Mouse (Mus musculus) kidney, adult 18-20 months (tissue): Measurements from ENCODE around the gene Ppp1r13l.
A peak's percentile ranks its signal among the peaks of the same experiment; 100 is the strongest.

Experiments used
- DNase-seq: peaks from one replicate; pipeline ENCODE4 v3.0.0; 2021

The Ppp1r13l gene

GRCm38 (mm10) chr7:19359299-19359891 lies at the start of gene Ppp1r13l, which contains the start of gene Cd3eap:
TSS of gene Ppp1r13l (plus strand) at chr7:19359749.
TSS of gene Cd3eap (minus strand) at chr7:19359483.
- DNase-seq, result peak; percentile 92

- DNase-seq, result peak; percentile 97
Observed at GRCm38 (mm10) chr7:19309884-19310641, 49.5 kb upstream of the Ppp1r13l start, which contains the start of gene Fosb. TSS of gene Fosb (minus strand) at chr7:19310051.

- DNase-seq, result peak; percentile 20
Observed at GRCm38 (mm10) chr7:19311991-19312390, 47.6 kb upstream of the Ppp1r13l start.

- DNase-seq, result no peak
Observed at GRCm38 (mm10) chr7:19314033-19314432, 45.5 kb upstream of the Ppp1r13l start.

GRCm38 (mm10) chr7:19316451-19317161 lies 42.9 kb upstream of the Ppp1r13l start:
- DNase-seq, result no peak

- DNase-seq, result no peak
Observed at GRCm38 (mm10) chr7:19318201-19318600, 41.3 kb upstream of the Ppp1r13l start.

- DNase-seq, result no peak
Observed at GRCm38 (mm10) chr7:19318676-19319075, 40.9 kb upstream of the Ppp1r13l start.

GRCm38 (mm10) chr7:19319458-19319857 lies 40.1 kb upstream of the Ppp1r13l start:
- DNase-seq, result no peak

- peak; percentile 95 for DNase-seq
Observed at GRCm38 (mm10) chr7:19319906-19320305, 39.6 kb upstream of the Ppp1r13l start.

- no peak for DNase-seq
Observed at GRCm38 (mm10) chr7:19320637-19321036, 38.9 kb upstream of the Ppp1r13l start.

- DNase-seq, result no peak
Observed at GRCm38 (mm10) chr7:19321464-19321863, 38.1 kb upstream of the Ppp1r13l start.

GRCm38 (mm10) chr7:19322489-19322888 lies 37.1 kb upstream of the Ppp1r13l start:
- DNase-seq, result no peak

- no peak for DNase-seq
Observed at GRCm38 (mm10) chr7:19324221-19324620, 35.3 kb upstream of the Ppp1r13l start.

- no peak for DNase-seq
Observed at GRCm38 (mm10) chr7:19325262-19326199, 34.0 kb upstream of the Ppp1r13l start.

- peak; percentile 93 for DNase-seq
Observed at GRCm38 (mm10) chr7:19326359-19326758, 33.2 kb upstream of the Ppp1r13l start.

GRCm38 (mm10) chr7:19327128-19327527 lies 32.4 kb upstream of the Ppp1r13l start:
- DNase-seq, result peak; percentile 88

GRCm38 (mm10) chr7:19327782-19328181 lies 31.8 kb upstream of the Ppp1r13l start:
- no peak for DNase-seq

- DNase-seq, result no peak
Observed at GRCm38 (mm10) chr7:19328425-19328824, 31.1 kb upstream of the Ppp1r13l start.

GRCm38 (mm10) chr7:19331910-19332309 lies 27.6 kb upstream of the Ppp1r13l start:
- no peak for DNase-seq

- peak; percentile 67 for DNase-seq
Observed at GRCm38 (mm10) chr7:19332709-19333352, 26.7 kb upstream of the Ppp1r13l start.

GRCm38 (mm10) chr7:19335583-19335982 lies 24.0 kb upstream of the Ppp1r13l start:
- DNase-seq, result peak; percentile 39

- DNase-seq, result no peak
Observed at GRCm38 (mm10) chr7:19337122-19337521, 22.4 kb upstream of the Ppp1r13l start.
